Mouse (Mus musculus) liver, embryonic 11.5 days (tissue): Measurements from ENCODE around the gene Cacna1a. TPM values are rescaled to one million over a fixed set of nuclear protein-coding genes. Genes with fewer than 3 reads are reported as not detected.
A peak's percentile ranks its signal among the peaks of the same experiment; 100 is the strongest.

ENCODE experiments used
- ATAC-seq: fragments of 200-750 bp; cut with Nextera tagmentation; replicated peaks from 2 replicates; pipeline ENCODE4 v1.8.0; 2017; ENCODE audit warnings: moderate number of reproducible peaks, mild to moderate bottlenecking, moderate TSS enrichment, moderate library complexity; ENCODE audit not compliant: low FRiP score
- DNase-seq: peaks from one replicate; pipeline ENCODE4 v3.0.0-alpha.2; 2017; ENCODE audit warnings: low spot score
- H3K27ac ChIP-seq: fragments of 300-500 bp; sonication (generic); 2 replicates; pipeline ENCODE4 v1.5.1; 2014; ENCODE audit warnings: mild to moderate bottlenecking, low read depth, low read length, control low read depth
- H3K27me3 ChIP-seq: fragments of 300-500 bp; sonication (generic); replicated peaks from 2 replicates; pipeline ENCODE4 v1.6.1; 2014; ENCODE audit warnings: low read length, mixed read lengths; ENCODE audit not compliant: control insufficient read depth, insufficient read depth
- H3K36me3 ChIP-seq: fragments of 300-500 bp; sonication (generic); 2 replicates; pipeline ENCODE4 v1.6.1; 2014; ENCODE audit warnings: mild to moderate bottlenecking, low read length, moderate library complexity, mixed read lengths; ENCODE audit not compliant: control insufficient read depth, insufficient read depth
- H3K4me1 ChIP-seq: fragments of 300-500 bp; sonication (generic); replicated peaks from 2 replicates; pipeline ENCODE4 v1.6.1; 2014; ENCODE audit warnings: low read length, mixed read lengths; ENCODE audit not compliant: control insufficient read depth, insufficient read depth
- H3K4me2 ChIP-seq: fragments of 300-500 bp; sonication (generic); 2 replicates; pipeline ENCODE4 v1.6.1; 2014; ENCODE audit warnings: mild to moderate bottlenecking, control low read depth, moderate library complexity
- H3K4me3 ChIP-seq: fragments of 300-500 bp; sonication (generic); 2 replicates; pipeline ENCODE4 v1.5.1; 2014; ENCODE audit warnings: low read depth, low read length, control low read depth
- H3K9ac ChIP-seq: fragments of 300-500 bp; sonication (generic); 2 replicates; pipeline ENCODE4 v1.6.1; 2014; ENCODE audit warnings: low read depth, low read length, control low read depth
- H3K9me3 ChIP-seq: fragments of 300-500 bp; sonication (generic); 2 replicates; pipeline ENCODE4 v1.6.1; 2016; ENCODE audit warnings: low read length, inconsistent platforms, mixed read lengths; ENCODE audit not compliant: control insufficient read depth
- WGBS: fragments of 180-500 bp; shearing (Covaris S2); extraction: QIAGEN DNeasy Blood & Tissue Kit; methylation state at CpG from one replicate; pipeline ENCODE4 v1.1.7; 2014; 5-methylcytosine and 5-hydroxymethylcytosine counted together
- polyA plus RNA-seq: library from polyadenylated mRNA; unstranded; fragments of >200 nt; fragmentation: Nextera tagmentation; extraction: Ambion mirVana; gene quantifications from 2 replicates; pipeline ENCODE4 v1.2.1, GENCODE M21; 2014

The Cacna1a gene
- polyA plus RNA-seq, 1 experiment from 2014 or later, result 1.8 TPM

GRCm38 (mm10) chr8:84388773-84389172 is 533 bp downstream of the Cacna1a start:
- ATAC-seq (no peak), DNase-seq (no peak)
- Histone ChIP-seq H3K9me3 (no peaks in the 10 kb centered on the region), H3K27ac (no peak overlapping the region), H3K9ac (no peak overlapping the region), H3K36me3 (no peaks in the 10 kb centered on the region), H3K4me2 (no peak overlapping the region), H3K4me1 (no peaks in the 10 kb centered on the region), H3K4me3 (no peak overlapping the region), H3K27me3 (no peaks in the 10 kb centered on the region)
- WGBS, result 65% methylated on average over 9 of the region's 9 CpGs

- Histone ChIP-seq H3K4me2 (no peak overlapping the region), H3K4me1 (no peaks in the 10 kb centered on the region), H3K4me3 (no peak overlapping the region), H3K27me3 (no peaks in the 10 kb centered on the region), H3K27ac (no peak overlapping the region), H3K9me3 (no peaks in the 10 kb centered on the region), H3K36me3 (no peaks in the 10 kb centered on the region), H3K9ac (no peak overlapping the region)
- WGBS, result 87% methylated on average over 3 of the region's 3 CpGs
- no peak for ATAC-seq
- DNase-seq, result no peak
Observed at GRCm38 (mm10) chr8:84389173-84389572, 933 bp downstream of the Cacna1a start.

GRCm38 (mm10) chr8:84391611-84392010 is 3.4 kb downstream of the Cacna1a start:
- H3K9ac ChIP-seq, result no peak overlapping the region
- WGBS, result 79% methylated on average over 5 of the region's 5 CpGs
- no peak overlapping the region for H3K27ac ChIP-seq
- H3K36me3 ChIP-seq, result no peaks in the 10 kb centered on the region
- ATAC-seq (no peak), DNase-seq (no peak)
- H3K4me3 ChIP-seq, result no peak overlapping the region
- no peak overlapping the region for H3K4me2 ChIP-seq
- H3K4me1 ChIP-seq, result no peaks in the 10 kb centered on the region
- no peaks in the 10 kb centered on the region for H3K27me3 ChIP-seq
- no peaks in the 10 kb centered on the region for H3K9me3 ChIP-seq

- H3K36me3 ChIP-seq, result no peaks in the 10 kb centered on the region
- no peak overlapping the region for H3K4me2 ChIP-seq
- H3K9ac ChIP-seq, result no peak overlapping the region
- no peaks in the 10 kb centered on the region for H3K27me3 ChIP-seq
- ATAC-seq (no peak), DNase-seq (no peak)
- WGBS, result 53% methylated on average over 6 of the region's 6 CpGs
- H3K9me3 ChIP-seq, result no peaks in the 10 kb centered on the region
- no peak overlapping the region for H3K4me3 ChIP-seq
- H3K4me1 ChIP-seq, result no peaks in the 10 kb centered on the region
- no peak overlapping the region for H3K27ac ChIP-seq
Observed at GRCm38 (mm10) chr8:84395751-84396457, 7.7 kb downstream of the Cacna1a start.

GRCm38 (mm10) chr8:84413886-84414851 is 25.9 kb downstream of the Cacna1a start:
- Histone ChIP-seq H3K4me1 (peaks cover 4% of the 10 kb centered on the region; the same call in 1 of the 2 replicates), H3K9ac (no peak overlapping the region), H3K36me3 (no peaks in the 10 kb centered on the region), H3K27me3 (peaks cover 68% of the 10 kb centered on the region), H3K4me2 (peak overlapping the region; percentile 68), H3K4me3 (peak overlapping the region; percentile 51), H3K27ac (no peak overlapping the region), H3K9me3 (no peaks in the 10 kb centered on the region; the same call in 1 of the 2 replicates)
- ATAC-seq (no peak), DNase-seq (peak; percentile 39)
- 2% methylated on average over 71 of the region's 72 CpGs for WGBS

- DNase-seq, result no peak
- peak overlapping the region; percentile 68 for H3K4me2 ChIP-seq
Observed at GRCm38 (mm10) chr8:84414918-84415317, 26.7 kb downstream of the Cacna1a start.

GRCm38 (mm10) chr8:84415378-84415898 is 27.2 kb downstream of the Cacna1a start:
- no peak overlapping the region for H3K27ac ChIP-seq
- H3K36me3 ChIP-seq, result no peaks in the 10 kb centered on the region
- peak overlapping the region; percentile 51 for H3K4me3 ChIP-seq
- peaks cover 4% of the 10 kb centered on the region; the same call in 1 of the 2 replicates for H3K4me1 ChIP-seq
- H3K9ac ChIP-seq, result no peak overlapping the region
- ATAC-seq (no peak), DNase-seq (peak; percentile 49)
- under 1% methylated on average over 57 of the region's 64 CpGs for WGBS
- peak overlapping the region; percentile 68 for H3K4me2 ChIP-seq
- no peaks in the 10 kb centered on the region; the same call in 1 of the 2 replicates for H3K9me3 ChIP-seq
- peaks cover 66% of the 10 kb centered on the region for H3K27me3 ChIP-seq

More at GRCm38 (mm10) chr8:84414918-84415317, 26.7 kb downstream of the Cacna1a start:
- Histone ChIP-seq H3K27me3 (peaks cover 66% of the 10 kb centered on the region), H3K36me3 (no peaks in the 10 kb centered on the region), H3K4me1 (peaks cover 4% of the 10 kb centered on the region; the same call in 1 of the 2 replicates), H3K27ac (no peak overlapping the region), H3K9me3 (no peaks in the 10 kb centered on the region; the same call in 1 of the 2 replicates), H3K9ac (no peak overlapping the region), H3K4me3 (peak overlapping the region; percentile 51)
- under 1% methylated on average over 20 of the region's 20 CpGs for WGBS
- no peak for ATAC-seq

GRCm38 (mm10) chr8:84416041-84416440 is 27.8 kb downstream of the Cacna1a start:
- Histone ChIP-seq H3K9ac (no peak overlapping the region), H3K27me3 (peaks cover 66% of the 10 kb centered on the region), H3K4me1 (peaks cover 4% of the 10 kb centered on the region; the same call in 1 of the 2 replicates), H3K36me3 (no peaks in the 10 kb centered on the region), H3K4me2 (peak overlapping the region; percentile 68), H3K4me3 (peak overlapping the region; percentile 51), H3K27ac (no peak overlapping the region), H3K9me3 (no peaks in the 10 kb centered on the region; the same call in 1 of the 2 replicates)
- DNase-seq (no peak), ATAC-seq (no peak)
- WGBS, result 19% methylated on average over 14 of the region's 14 CpGs
